Mouse (Mus musculus): ENCODE data around the gene Hdac4. TPM values are rescaled to one million over a fixed set of nuclear protein-coding genes. Genes with fewer than 3 reads are reported as not detected.
A peak's percentile ranks its signal among the peaks of the same experiment; 100 is the strongest.

Gene Hdac4
- polyA plus RNA-seq, 1 experiment = 18.1 TPM

- 8% methylated on average over 11 of the region's 11 CpGs for WGBS
- TF ChIP-seq POLR2A (IDR thresholded peaks at IDR 0.05; ENCODE audit: borderline replicate concordance, control insufficient read depth, low read depth, low read length) (no peak), CTCF (IDR thresholded peaks at IDR 0.05; ENCODE audit: control insufficient read depth, insufficient read depth, low read length) (no peak)
- no peak overlapping the region for H3K4me3 ChIP-seq (replicated peaks; ENCODE audit: control insufficient read depth, low read depth, low read length)
- H3K27ac ChIP-seq (ENCODE audit: control insufficient read depth, insufficient read depth, low read depth, low read length, poor library complexity) = peak overlapping the region; percentile 13; the same call in 1 of the 2 replicates
- peaks cover 1% of the 10 kb centered on the region; the same call in 1 of the 2 replicates for H3K4me1 ChIP-seq (ENCODE audit: control insufficient read depth, insufficient read depth, low read length)
These were observed 20.6 kb upstream of the Hdac4 start for GRCm38 (mm10) chr1:92215996-92216630.

DNA sequence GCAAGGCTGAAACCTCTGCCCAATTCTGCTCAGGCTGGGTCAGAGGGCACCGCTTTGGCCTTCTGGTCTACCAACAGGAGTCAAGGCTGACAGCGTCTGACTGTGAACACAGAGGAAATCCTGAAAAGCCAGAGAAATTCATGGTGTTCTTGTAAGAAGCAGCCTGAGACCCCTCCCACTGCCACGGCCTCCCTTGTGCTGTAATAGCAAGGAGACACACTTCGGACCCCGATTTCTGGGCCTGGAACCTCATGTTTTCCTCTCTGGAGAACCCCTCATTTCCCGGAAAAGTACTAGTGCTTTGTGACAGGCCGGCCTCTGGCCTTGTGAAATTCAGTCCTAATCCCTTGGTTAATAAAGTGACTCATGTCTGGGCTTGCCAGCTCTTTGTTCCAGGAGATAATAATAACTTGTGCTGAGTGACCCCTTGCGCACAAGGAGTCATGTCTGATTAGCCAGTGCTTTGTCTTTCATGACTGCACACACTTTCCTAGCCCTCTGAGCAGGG lies 19.7 kb upstream of the Hdac4 start:
- TF ChIP-seq CTCF (IDR thresholded peaks at IDR 0.05; ENCODE audit: control insufficient read depth, insufficient read depth, low read length) = no peak
- no peak for TF ChIP-seq POLR2A (IDR thresholded peaks at IDR 0.05; ENCODE audit: borderline replicate concordance, control insufficient read depth, low read depth, low read length)
- no peak overlapping the region for H3K27ac ChIP-seq (ENCODE audit: control insufficient read depth, insufficient read depth, low read depth, low read length, poor library complexity)
- WGBS = 80% methylated on average over 8 of the region's 8 CpGs

DNA sequence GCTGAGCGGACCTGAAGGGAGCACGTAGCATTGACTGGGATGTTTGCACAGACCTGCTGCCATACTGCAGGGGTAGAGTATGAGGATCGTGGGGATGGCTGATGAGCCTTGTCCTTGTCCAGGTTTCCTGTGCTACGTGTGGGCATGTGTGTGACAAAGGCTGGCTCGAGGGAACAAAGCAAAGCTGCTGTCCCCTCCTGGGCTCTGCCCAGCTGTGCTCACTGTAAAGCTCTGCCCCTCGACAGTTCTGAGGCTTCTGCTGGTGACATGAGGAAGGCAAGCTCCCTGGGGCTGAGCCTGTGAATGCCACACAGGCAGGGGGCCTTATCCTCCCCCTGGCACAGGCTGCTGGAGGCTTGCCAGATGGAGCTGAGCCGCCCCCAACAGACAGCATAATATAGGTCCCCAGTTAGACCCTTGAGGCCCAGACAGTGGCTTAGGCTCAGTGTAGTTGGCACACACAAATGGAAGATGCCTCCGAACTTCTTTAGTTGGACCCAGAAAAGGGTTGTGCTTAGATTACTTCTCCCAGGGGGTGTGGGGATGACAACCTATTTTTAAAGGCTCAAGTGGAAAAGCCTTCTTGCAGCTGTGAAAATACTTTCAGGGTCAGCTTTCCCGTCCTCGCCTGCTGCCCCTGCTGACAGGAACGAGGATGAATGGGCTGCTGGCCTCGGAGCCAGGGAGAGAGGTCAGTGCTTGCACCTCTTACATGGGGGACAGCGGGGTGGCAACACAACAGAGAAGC lies 16.7 kb upstream of the Hdac4 start:
- WGBS = 69% methylated on average over 13 of the region's 13 CpGs
- Histone ChIP-seq H3K4me1 (ENCODE audit: control insufficient read depth, insufficient read depth, low read length) (peaks cover 1% of the 10 kb centered on the region; the same call in 1 of the 2 replicates), H3K4me3 (replicated peaks; ENCODE audit: control insufficient read depth, low read depth, low read length) (no peak overlapping the region), H3K27ac (ENCODE audit: control insufficient read depth, insufficient read depth, low read depth, low read length, poor library complexity) (no peak overlapping the region)
- TF ChIP-seq CTCF (IDR thresholded peaks at IDR 0.05; ENCODE audit: control insufficient read depth, insufficient read depth, low read length) = no peak
- no peak for TF ChIP-seq POLR2A (IDR thresholded peaks at IDR 0.05; ENCODE audit: borderline replicate concordance, control insufficient read depth, low read depth, low read length)

More for the DNA sequence above, 19.7 kb upstream of the Hdac4 start:
- H3K4me1 ChIP-seq (ENCODE audit: control insufficient read depth, insufficient read depth, low read length) = peaks cover 1% of the 10 kb centered on the region; the same call in 1 of the 2 replicates
- no peak overlapping the region for H3K4me3 ChIP-seq (replicated peaks; ENCODE audit: control insufficient read depth, low read depth, low read length)

DNA sequence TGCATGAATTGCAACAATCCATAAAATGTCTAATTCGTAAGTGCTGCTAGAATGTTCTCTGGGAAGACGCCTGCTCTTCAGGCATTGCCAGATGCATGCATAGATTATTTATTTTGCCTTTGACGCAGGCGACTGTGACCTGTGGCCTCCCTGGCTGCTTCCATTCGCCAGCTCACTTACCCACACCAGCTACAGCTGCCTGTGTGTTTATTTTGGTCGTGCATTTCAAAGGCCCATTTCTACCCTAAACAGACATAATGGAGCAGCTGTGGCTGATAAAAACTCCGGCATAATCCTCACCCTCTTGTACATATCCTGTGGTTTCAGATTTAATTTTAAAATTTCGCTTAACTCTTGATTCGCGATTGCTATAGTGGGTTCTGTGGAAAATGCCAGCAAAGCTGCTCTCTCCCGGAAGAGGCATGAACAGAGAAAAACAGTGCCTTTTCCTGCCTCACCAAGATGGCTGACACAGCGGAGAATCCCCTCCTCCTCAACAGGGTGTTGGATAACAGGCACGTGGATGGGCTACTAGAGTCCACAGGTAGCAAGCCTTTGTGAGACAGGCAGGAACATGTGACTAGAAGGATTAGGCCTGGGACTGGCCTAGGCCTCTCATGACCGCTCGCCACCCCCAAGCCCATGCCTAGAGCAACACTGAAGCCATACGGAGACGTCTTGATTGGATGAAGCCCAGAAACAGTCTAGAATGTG lies 7.3 kb upstream of the Hdac4 start:
- H3K27ac ChIP-seq (ENCODE audit: control insufficient read depth, insufficient read depth, low read depth, low read length, poor library complexity) = no peak overlapping the region
- no peaks in the 10 kb centered on the region for H3K4me1 ChIP-seq (ENCODE audit: control insufficient read depth, insufficient read depth, low read length)
- no peak overlapping the region for H3K4me3 ChIP-seq (replicated peaks; ENCODE audit: control insufficient read depth, low read depth, low read length)
- WGBS = 86% methylated on average over 17 of the region's 17 CpGs
- TF ChIP-seq POLR2A (IDR thresholded peaks at IDR 0.05; ENCODE audit: borderline replicate concordance, control insufficient read depth, low read depth, low read length) (no peak), CTCF (IDR thresholded peaks at IDR 0.05; ENCODE audit: control insufficient read depth, insufficient read depth, low read length) (no peak)

GRCm38 (mm10) chr1:92190463-92190862 lies 5.0 kb downstream of the Hdac4 start:
- H3K4me1 ChIP-seq (ENCODE audit: control insufficient read depth, insufficient read depth, low read length) = no peaks in the 10 kb centered on the region; the same call in 1 of the 2 replicates
- no peak for TF ChIP-seq POLR2A (IDR thresholded peaks at IDR 0.05; ENCODE audit: borderline replicate concordance, control insufficient read depth, low read depth, low read length)
- TF ChIP-seq CTCF (IDR thresholded peaks at IDR 0.05; ENCODE audit: control insufficient read depth, insufficient read depth, low read length) = no peak
- 79% methylated on average over 3 of the region's 3 CpGs for WGBS
- H3K4me3 ChIP-seq (replicated peaks; ENCODE audit: control insufficient read depth, low read depth, low read length) = no peak overlapping the region
- no peak overlapping the region for H3K27ac ChIP-seq (ENCODE audit: control insufficient read depth, insufficient read depth, low read depth, low read length, poor library complexity)

- TF ChIP-seq POLR2A (IDR thresholded peaks at IDR 0.05; ENCODE audit: borderline replicate concordance, control insufficient read depth, low read depth, low read length) (no peak), CTCF (IDR thresholded peaks at IDR 0.05; ENCODE audit: control insufficient read depth, insufficient read depth, low read length) (no peak)
- Histone ChIP-seq H3K4me3 (replicated peaks; ENCODE audit: control insufficient read depth, low read depth, low read length) (no peak overlapping the region), H3K27ac (ENCODE audit: control insufficient read depth, insufficient read depth, low read depth, low read length, poor library complexity) (no peak overlapping the region), H3K4me1 (ENCODE audit: control insufficient read depth, insufficient read depth, low read length) (no peaks in the 10 kb centered on the region; the same call in 1 of the 2 replicates)
- 84% methylated on average over 3 of the region's 3 CpGs for whole genome bisulfite sequencing
These were observed 8.4 kb downstream of the Hdac4 start for GRCm38 (mm10) chr1:92187137-92187536.

- no peak for TF ChIP-seq POLR2A (IDR thresholded peaks at IDR 0.05; ENCODE audit: borderline replicate concordance, control insufficient read depth, low read depth, low read length)
- no peak for TF ChIP-seq CTCF (IDR thresholded peaks at IDR 0.05; ENCODE audit: control insufficient read depth, insufficient read depth, low read length)
- H3K4me3 ChIP-seq (replicated peaks; ENCODE audit: control insufficient read depth, low read depth, low read length) = no peak overlapping the region
- WGBS = 73% methylated on average over 1 of the region's 1 CpGs
- no peak overlapping the region for H3K27ac ChIP-seq (ENCODE audit: control insufficient read depth, insufficient read depth, low read depth, low read length, poor library complexity)
- H3K4me1 ChIP-seq (ENCODE audit: control insufficient read depth, insufficient read depth, low read length) = no peaks in the 10 kb centered on the region; the same call in 1 of the 2 replicates
These were observed 10.9 kb downstream of the Hdac4 start for GRCm38 (mm10) chr1:92184600-92184999.

Measured in bone marrow, adult 2 months (tissue).